Mouse (Mus musculus): ENCODE measurements around the gene Ccnd3. TPM values are rescaled to one million over a fixed set of nuclear protein-coding genes. Genes with fewer than 3 reads are reported as not detected.
"Not testable (repeated sequence)": the region's sequence is repeated elsewhere in the genome, so short reads cannot be mapped to it uniquely, and the experiment has no call there.

The Ccnd3 gene
- polyA plus RNA-seq, 1 experiment = 181 TPM

DNA sequence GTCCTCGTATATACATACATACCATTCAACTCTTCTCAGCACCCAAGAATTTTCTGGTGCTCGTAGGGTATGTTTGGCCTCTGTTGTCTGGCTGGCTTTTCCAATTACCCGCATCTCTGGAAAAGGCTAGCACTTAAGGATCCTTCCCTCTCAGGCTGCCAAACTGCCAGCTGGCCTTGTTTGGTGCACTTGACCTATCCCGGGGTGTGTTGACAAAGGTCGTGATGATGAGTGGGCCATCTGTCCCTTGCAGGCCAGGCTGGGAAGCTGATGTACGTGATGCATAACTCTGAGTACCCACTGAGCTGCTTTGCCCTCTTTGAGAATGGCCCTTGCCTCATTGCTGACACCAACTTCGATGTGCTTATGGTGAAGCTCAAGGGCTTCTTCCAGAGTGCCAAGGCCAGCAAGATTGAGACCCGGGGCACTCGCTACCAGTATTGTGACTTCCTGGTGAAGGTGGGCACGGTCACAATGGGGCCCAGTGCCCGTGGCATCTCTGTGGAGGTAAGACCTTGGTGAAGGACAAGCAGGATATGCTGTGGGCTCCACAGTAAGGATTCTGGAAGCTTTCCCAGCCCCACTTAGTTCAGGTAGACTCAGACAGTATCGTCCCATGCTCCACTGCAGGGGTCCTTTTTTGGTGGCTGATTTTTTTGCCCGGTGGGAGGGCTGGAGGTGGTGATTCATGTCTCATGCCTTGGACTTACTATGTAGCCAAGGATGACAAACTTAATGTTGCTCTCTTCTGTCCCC is 113.9 kb downstream of the Ccnd3 start:
- TF ChIP-seq EP300 (IDR thresholded peaks at IDR 0.05; ENCODE audit: insufficient read depth, low read depth, low read length) (no peak), POLR2A (IDR thresholded peaks at IDR 0.05; ENCODE audit: insufficient read depth, low read length) (no peak)
- Histone ChIP-seq H3K9ac (ENCODE audit: low read depth, poor library complexity, severe bottlenecking) (no peak overlapping the region), H3K4me1 (ENCODE audit: control insufficient read depth, insufficient read depth, low read length) (no peaks in the 10 kb centered on the region), H3K4me3 (ENCODE audit: low read depth, low read length) (no peak overlapping the region), H3K27me3 (ENCODE audit: control insufficient read depth, insufficient read depth, low read length, poor library complexity, severe bottlenecking) (no peaks in the 10 kb centered on the region), H3K27ac (ENCODE audit: insufficient read depth, low read length) (no peak overlapping the region), H3K9me3 (replicated peaks; ENCODE audit: control insufficient read depth, insufficient read depth, low read length, poor library complexity, severe bottlenecking) (no peaks in the 10 kb centered on the region), H3K36me3 (ENCODE audit: control insufficient read depth, insufficient read depth, low read length, poor library complexity, severe bottlenecking) (peaks cover 13% of the 10 kb centered on the region)

GRCm38 (mm10) chr17:47622912-47623554 is 118.2 kb downstream of the Ccnd3 start:
- H3K4me3 ChIP-seq (ENCODE audit: low read depth, low read length) = no peak overlapping the region
- no peaks in the 10 kb centered on the region for H3K27me3 ChIP-seq (ENCODE audit: control insufficient read depth, insufficient read depth, low read length, poor library complexity, severe bottlenecking)
- no peak overlapping the region for H3K9ac ChIP-seq (ENCODE audit: low read depth, poor library complexity, severe bottlenecking)
- H3K9me3 ChIP-seq (replicated peaks; ENCODE audit: control insufficient read depth, insufficient read depth, low read length, poor library complexity, severe bottlenecking) = no peaks in the 10 kb centered on the region
- H3K36me3 ChIP-seq (ENCODE audit: control insufficient read depth, insufficient read depth, low read length, poor library complexity, severe bottlenecking) = peaks cover 10% of the 10 kb centered on the region
- no peak overlapping the region for H3K27ac ChIP-seq (ENCODE audit: insufficient read depth, low read length)
- no peak for TF ChIP-seq POLR2A (IDR thresholded peaks at IDR 0.05; ENCODE audit: insufficient read depth, low read length)
- TF ChIP-seq CTCF (IDR thresholded peaks at IDR 0.05; ENCODE audit: low read depth, low read length) = no peak
- no peak for TF ChIP-seq EP300 (IDR thresholded peaks at IDR 0.05; ENCODE audit: insufficient read depth, low read depth, low read length)
- no peaks in the 10 kb centered on the region for H3K4me1 ChIP-seq (ENCODE audit: control insufficient read depth, insufficient read depth, low read length)

DNA sequence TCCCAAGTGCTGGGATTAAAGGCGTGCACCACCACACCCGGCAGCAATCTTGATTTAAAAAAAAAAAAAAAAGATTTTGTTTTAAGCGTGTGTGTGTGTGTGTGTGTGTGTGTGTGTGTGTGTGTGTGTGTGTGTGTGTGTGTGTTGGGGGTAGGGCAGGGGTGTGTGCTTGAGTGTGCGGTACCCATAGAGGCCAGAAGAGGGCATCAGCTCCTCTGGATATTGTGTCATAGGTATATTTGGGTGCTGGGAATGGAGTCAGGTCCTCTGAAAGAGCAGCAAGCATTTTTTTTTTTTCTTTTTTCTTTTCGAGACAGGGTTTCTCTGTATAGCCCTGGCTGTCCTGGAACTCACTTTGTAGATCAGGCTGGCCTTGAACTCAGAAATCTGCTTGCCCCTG is 119.7 kb downstream of the Ccnd3 start:
- H3K9me3 ChIP-seq (replicated peaks; ENCODE audit: control insufficient read depth, insufficient read depth, low read length, poor library complexity, severe bottlenecking); H3K9ac ChIP-seq (ENCODE audit: low read depth, poor library complexity, severe bottlenecking); H3K27me3 ChIP-seq (ENCODE audit: control insufficient read depth, insufficient read depth, low read length, poor library complexity, severe bottlenecking); H3K4me1 ChIP-seq (ENCODE audit: control insufficient read depth, insufficient read depth, low read length); H3K36me3 ChIP-seq (ENCODE audit: control insufficient read depth, insufficient read depth, low read length, poor library complexity, severe bottlenecking); H3K4me3 ChIP-seq (ENCODE audit: low read depth, low read length); H3K27ac ChIP-seq (ENCODE audit: insufficient read depth, low read length): not testable (repeated sequence)
- TF ChIP-seq CTCF (IDR thresholded peaks at IDR 0.05; ENCODE audit: low read depth, low read length) = peak; percentile 34

- peaks cover 10% of the 10 kb centered on the region for H3K36me3 ChIP-seq (ENCODE audit: control insufficient read depth, insufficient read depth, low read length, poor library complexity, severe bottlenecking)
- no peaks in the 10 kb centered on the region for H3K27me3 ChIP-seq (ENCODE audit: control insufficient read depth, insufficient read depth, low read length, poor library complexity, severe bottlenecking)
- no peaks in the 10 kb centered on the region for H3K4me1 ChIP-seq (ENCODE audit: control insufficient read depth, insufficient read depth, low read length)
- H3K4me3 ChIP-seq (ENCODE audit: low read depth, low read length) = no peak overlapping the region
- H3K9me3 ChIP-seq (replicated peaks; ENCODE audit: control insufficient read depth, insufficient read depth, low read length, poor library complexity, severe bottlenecking) = no peaks in the 10 kb centered on the region
- TF ChIP-seq POLR2A (IDR thresholded peaks at IDR 0.05; ENCODE audit: insufficient read depth, low read length) = no peak
- TF ChIP-seq CTCF (IDR thresholded peaks at IDR 0.05; ENCODE audit: low read depth, low read length) = no peak
- no peak for TF ChIP-seq EP300 (IDR thresholded peaks at IDR 0.05; ENCODE audit: insufficient read depth, low read depth, low read length)
- H3K27ac ChIP-seq (ENCODE audit: insufficient read depth, low read length) = no peak overlapping the region
- no peak overlapping the region for H3K9ac ChIP-seq (ENCODE audit: low read depth, poor library complexity, severe bottlenecking)
Observed at GRCm38 (mm10) chr17:47625088-47625487, 120.2 kb downstream of the Ccnd3 start.

- Histone ChIP-seq H3K27ac (ENCODE audit: insufficient read depth, low read length) (no peak overlapping the region), H3K9me3 (replicated peaks; ENCODE audit: control insufficient read depth, insufficient read depth, low read length, poor library complexity, severe bottlenecking) (no peaks in the 10 kb centered on the region), H3K36me3 (ENCODE audit: control insufficient read depth, insufficient read depth, low read length, poor library complexity, severe bottlenecking) (peaks cover 10% of the 10 kb centered on the region), H3K4me1 (ENCODE audit: control insufficient read depth, insufficient read depth, low read length) (no peaks in the 10 kb centered on the region), H3K4me3 (ENCODE audit: low read depth, low read length) (no peak overlapping the region), H3K27me3 (ENCODE audit: control insufficient read depth, insufficient read depth, low read length, poor library complexity, severe bottlenecking) (no peaks in the 10 kb centered on the region), H3K9ac (ENCODE audit: low read depth, poor library complexity, severe bottlenecking) (no peak overlapping the region)
- no peak for TF ChIP-seq CTCF (IDR thresholded peaks at IDR 0.05; ENCODE audit: low read depth, low read length)
Observed at GRCm38 (mm10) chr17:47626031-47626430, 121.2 kb downstream of the Ccnd3 start.

DNA sequence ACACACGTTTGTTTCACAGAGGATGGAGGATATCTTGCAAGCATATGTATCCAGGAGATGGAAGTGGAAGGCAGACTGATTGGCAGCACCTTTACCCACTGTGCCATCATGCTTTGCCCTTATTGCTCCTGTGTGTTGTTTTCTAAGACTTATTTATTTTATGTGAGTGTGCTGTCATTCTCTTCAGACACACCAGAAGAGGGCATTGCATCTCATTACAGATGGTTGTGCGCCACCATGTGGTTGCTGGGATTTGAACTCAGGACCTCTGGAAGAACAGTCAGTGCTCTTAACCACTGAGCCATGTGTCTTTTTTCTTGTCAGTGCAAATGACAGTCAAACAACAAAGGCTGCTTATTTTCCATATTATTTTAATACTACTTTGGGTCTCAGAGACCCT is 122.9 kb downstream of the Ccnd3 start:
- Histone ChIP-seq H3K4me3 (ENCODE audit: low read depth, low read length) (no peak overlapping the region), H3K27ac (ENCODE audit: insufficient read depth, low read length) (no peak overlapping the region)

More for the DNA sequence above, 122.9 kb downstream of the Ccnd3 start:
- H3K27me3 ChIP-seq (ENCODE audit: control insufficient read depth, insufficient read depth, low read length, poor library complexity, severe bottlenecking) = no peaks in the 10 kb centered on the region
- TF ChIP-seq EP300 (IDR thresholded peaks at IDR 0.05; ENCODE audit: insufficient read depth, low read depth, low read length) = no peak
- TF ChIP-seq CTCF (IDR thresholded peaks at IDR 0.05; ENCODE audit: low read depth, low read length) = no peak
- TF ChIP-seq POLR2A (IDR thresholded peaks at IDR 0.05; ENCODE audit: insufficient read depth, low read length) = no peak
- H3K9ac ChIP-seq (ENCODE audit: low read depth, poor library complexity, severe bottlenecking) = no peak overlapping the region
- no peaks in the 10 kb centered on the region for H3K4me1 ChIP-seq (ENCODE audit: control insufficient read depth, insufficient read depth, low read length)
- peaks cover 3% of the 10 kb centered on the region; the same call in 1 of the 2 replicates for H3K36me3 ChIP-seq (ENCODE audit: control insufficient read depth, insufficient read depth, low read length, poor library complexity, severe bottlenecking)
- no peaks in the 10 kb centered on the region for H3K9me3 ChIP-seq (replicated peaks; ENCODE audit: control insufficient read depth, insufficient read depth, low read length, poor library complexity, severe bottlenecking)
